12 mouse cellular contexts compared by ENCODE assay signal in the genomic region with DNA sequence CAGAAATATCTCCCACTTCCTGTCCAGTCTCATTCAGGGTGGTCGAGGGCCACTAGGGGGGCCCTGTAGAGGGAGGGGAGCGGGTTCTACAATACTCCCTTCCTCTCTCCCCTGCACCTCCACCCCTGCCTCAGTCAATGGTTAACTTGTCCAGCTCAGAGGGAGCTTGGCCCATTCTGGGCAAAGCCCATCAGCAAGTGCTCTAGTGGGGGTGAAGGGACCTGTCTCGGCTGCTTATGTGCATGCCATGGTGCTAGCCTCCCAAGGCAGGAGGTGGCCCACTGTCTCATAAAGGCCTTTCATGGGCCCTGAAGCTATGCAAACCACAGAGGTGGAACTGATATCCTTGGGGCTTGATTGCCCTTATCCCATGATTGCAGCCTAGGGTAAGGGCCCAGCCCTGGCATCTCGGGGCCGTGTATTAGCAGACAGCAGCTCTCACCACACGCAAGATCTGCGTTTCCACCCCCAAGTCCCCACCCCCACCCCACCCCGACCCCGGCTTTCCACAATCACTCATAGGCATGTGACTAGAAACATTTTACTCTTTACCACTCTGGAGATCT. TPM values are rescaled to one million over a fixed set of nuclear protein-coding genes. Genes with fewer than 3 reads are reported as not detected.
DNase-seq lines count a peak whose midpoint lies in the region; ATAC-seq and TF ChIP-seq lines count a peak whose summit lies in the region.
"Had no signal": no experiment of that assay in that cellular context is flagged by ENCODE, and none has a peak within 500 bp of the region (broad histone marks: within the 10 kb centered on the region; RNA-seq: fewer than 3 reads in every experiment).

No protein-coding gene starts in this region.

- TF ChIP-seq CTCF in lung, embryonic 14.5 days (IDR thresholded peaks at IDR 0.05; ENCODE audit: low read depth), result 0 out of 2 replicates have a peak, but pooled peaks have one; percentile 5
- no peak for TF ChIP-seq CTCF in small intestine, adult 2 months (IDR thresholded peaks at IDR 0.05; ENCODE audit: extremely low read depth, insufficient read length, insufficient replicate concordance, low read depth, low read length)

- no peak for ATAC-seq in lung, embryonic 14.5 days (ENCODE audit: insufficient read depth)
- ATAC-seq: hindbrain, embryonic 16.5 days had no signal

- peaks cover 6% of the 10 kb centered on the region; the same call in 1 of the 2 replicates for H3K4me1 ChIP-seq in lung, embryonic 14.5 days (ENCODE audit: insufficient read depth)
- peaks cover 23% of the 10 kb centered on the region for H3K4me1 ChIP-seq in small intestine, adult 2 months (ENCODE audit: control insufficient read depth, insufficient read depth, insufficient read length, low read length)

- peak overlapping the region; percentile 42 for H3K9ac ChIP-seq in lung, embryonic 14.5 days

- peak; percentile 57 for TF ChIP-seq POLR2A in small intestine, adult 2 months (IDR thresholded peaks at IDR 0.05; ENCODE audit: low read depth, low read length)

- no peaks in the 10 kb centered on the region for H3K9me3 ChIP-seq in lung, embryonic 14.5 days (ENCODE audit: low read depth, low read length)

- no peaks in the 10 kb centered on the region for H3K27me3 ChIP-seq in lung, embryonic 14.5 days (ENCODE audit: insufficient read depth, low read length)
- H3K27me3 ChIP-seq in small intestine, adult 2 months (ENCODE audit: control insufficient read depth, insufficient read depth, low read length), result no peaks in the 10 kb centered on the region

- H3K36me3 ChIP-seq in lung, embryonic 14.5 days (ENCODE audit: insufficient read depth), result no peaks in the 10 kb centered on the region
- peaks cover 29% of the 10 kb centered on the region for H3K36me3 ChIP-seq in small intestine, adult 2 months (ENCODE audit: control insufficient read depth, insufficient read depth, low read length)

- peak overlapping the region; percentile 91 for H3K27ac ChIP-seq in lung, embryonic 14.5 days (ENCODE audit: low read depth)
- H3K27ac ChIP-seq in small intestine, adult 2 months (ENCODE audit: insufficient read depth, low read depth, low read length), result peak overlapping the region; percentile 100

- peak overlapping the region; percentile 33 for H3K4me3 ChIP-seq in lung, embryonic 14.5 days (ENCODE audit: low read depth, low read length)
- peak overlapping the region; percentile 87 for H3K4me3 ChIP-seq in small intestine, adult 2 months (ENCODE audit: low read depth, low read length)

- DNase-seq in lung, embryonic 14.5 days, result peak; percentile 12
- no peak for DNase-seq in lung, postnatal 14 days
- DNase-seq in kidney, adult 11 months, result peak; percentile 87
- peak; percentile 66 to 75 for DNase-seq in kidney, postnatal 4 days
- no peak for DNase-seq in B cell, adult 2 months
- DNase-seq in thymus, adult 18-20 months, result no peak
- no peak for DNase-seq in heart, adult 11 months
- DNase-seq: cerebellum, adult 18-20 months; thymus, postnatal 25 days had no signal

- H3K4me2 ChIP-seq in lung, embryonic 14.5 days, result peak overlapping the region; percentile 57
- H3K4me2 ChIP-seq: heart, embryonic 11.5 days had no signal

- 41% methylated on average over 9 of the region's 9 CpGs for WGBS in lung, embryonic 14.5 days
- 20% methylated on average over 9 of the region's 9 CpGs for WGBS in small intestine, adult 2 months

RNA-seq across cellular contexts. Expression of a gene that starts 1.9 kb away (rescaled TPM):
- polyA plus RNA-seq in lung, embryonic 14.5 days (2014; fragmentation: Nextera tagmentation; extraction: Ambion mirVana), result 24.1 and 30.8 TPM in 2 replicates
- 56.6 and 137 TPM in 2 replicates for polyA plus RNA-seq in small intestine, adult 2 months (2012; rRNA removed)

RNA-seq across cellular contexts. Expression of a gene that starts 13.6 kb away (rescaled TPM):
- 61.8 and 63.8 TPM in 2 replicates for polyA plus RNA-seq in lung, embryonic 14.5 days (2014; fragmentation: Nextera tagmentation; extraction: Ambion mirVana)
- 23.2 and 33.1 TPM in 2 replicates for polyA plus RNA-seq in small intestine, adult 2 months (2012; rRNA removed)

RNA-seq across cellular contexts. Expression of a gene that starts 13.9 kb away (rescaled TPM):
- 18.4 and 19.5 TPM in 2 replicates for polyA plus RNA-seq in lung, embryonic 14.5 days (2014; fragmentation: Nextera tagmentation; extraction: Ambion mirVana)
- polyA plus RNA-seq in small intestine, adult 2 months (2012; rRNA removed), result 28.4 and 44.6 TPM in 2 replicates

RNA-seq across cellular contexts. Expression of a gene that starts 52.9 kb away (rescaled TPM):
- polyA plus RNA-seq in lung, embryonic 14.5 days (2014; fragmentation: Nextera tagmentation; extraction: Ambion mirVana), result 22.3 and 23.7 TPM in 2 replicates
- 11.0 and 20.1 TPM in 2 replicates for polyA plus RNA-seq in small intestine, adult 2 months (2012; rRNA removed)

Comparison
In these comparisons a context has a peak if more than half of its experiments do, and no peak if none do; other contexts are left out.
1. DNase-seq: peak in lung, embryonic 14.5 days (single experiment), kidney, adult 11 months (single experiment) and kidney, postnatal 4 days (2 of 2); none in lung, postnatal 14 days (single experiment), B cell, adult 2 months (0 of 2), thymus, adult 18-20 months (0 of 2) and heart, adult 11 months (single experiment).